Mouse (Mus musculus): Measurements from ENCODE around the gene Gm3327. TPM values are rescaled to one million over a fixed set of nuclear protein-coding genes. Genes with fewer than 3 reads are reported as not detected.
"Not testable (repeated sequence)": the region's sequence is repeated elsewhere in the genome, so short reads cannot be mapped to it uniquely, and the experiment has no call there.

Gm3327 gene
- not detected in 2 replicates for polyA plus RNA-seq (2014; fragmentation: Nextera tagmentation; extraction: Ambion mirVana)

GRCm38 (mm10) chr14:44123551-44123950, at the start of gene Gm3327:
Gene Gm3327 (plus strand): TSS chr14:44123851.
- not testable (repeated sequence) for H3K4me1 ChIP-seq (ENCODE audit: control insufficient read depth, insufficient read depth, low read length); H3K4me3 ChIP-seq (ENCODE audit: low read depth, low read length); H3K4me2 ChIP-seq (ENCODE audit: low read depth, low read length); H3K36me3 ChIP-seq (replicated peaks; ENCODE audit: control insufficient read depth, insufficient read depth, low read depth, low read length); H3K27ac ChIP-seq (replicated peaks; ENCODE audit: low read depth, low read length); ATAC-seq (replicated peaks; ENCODE audit: insufficient number of reproducible peaks, low FRiP score, low TSS enrichment, low read depth); DNase-seq (ENCODE audit: low spot score); H3K9me3 ChIP-seq (replicated peaks; ENCODE audit: control insufficient read depth, low read length); H3K9ac ChIP-seq (replicated peaks; ENCODE audit: low read length); H3K27me3 ChIP-seq (ENCODE audit: control insufficient read depth, insufficient read depth, low read length)
- WGBS = 77% methylated on average over 2 of the region's 4 CpGs

GRCm38 (mm10) chr14:44077785-44078341, 45.8 kb upstream of the Gm3327 start:
- H3K36me3 ChIP-seq (replicated peaks; ENCODE audit: control insufficient read depth, insufficient read depth, low read depth, low read length); DNase-seq (ENCODE audit: low spot score); H3K4me3 ChIP-seq (ENCODE audit: low read depth, low read length); ATAC-seq (replicated peaks; ENCODE audit: insufficient number of reproducible peaks, low FRiP score, low TSS enrichment, low read depth); H3K9me3 ChIP-seq (replicated peaks; ENCODE audit: control insufficient read depth, low read length); H3K9ac ChIP-seq (replicated peaks; ENCODE audit: low read length); H3K27ac ChIP-seq (replicated peaks; ENCODE audit: low read depth, low read length); H3K4me2 ChIP-seq (ENCODE audit: low read depth, low read length); H3K4me1 ChIP-seq (ENCODE audit: control insufficient read depth, insufficient read depth, low read length); H3K27me3 ChIP-seq (ENCODE audit: control insufficient read depth, insufficient read depth, low read length): not testable (repeated sequence)
- WGBS = 66% methylated on average over 5 of the region's 5 CpGs

GRCm38 (mm10) chr14:44086588-44086987, 37.1 kb upstream of the Gm3327 start:
- H3K27me3 ChIP-seq (ENCODE audit: control insufficient read depth, insufficient read depth, low read length); H3K36me3 ChIP-seq (replicated peaks; ENCODE audit: control insufficient read depth, insufficient read depth, low read depth, low read length); ATAC-seq (replicated peaks; ENCODE audit: insufficient number of reproducible peaks, low FRiP score, low TSS enrichment, low read depth); H3K4me2 ChIP-seq (ENCODE audit: low read depth, low read length); H3K9ac ChIP-seq (replicated peaks; ENCODE audit: low read length); H3K4me1 ChIP-seq (ENCODE audit: control insufficient read depth, insufficient read depth, low read length); H3K27ac ChIP-seq (replicated peaks; ENCODE audit: low read depth, low read length); H3K9me3 ChIP-seq (replicated peaks; ENCODE audit: control insufficient read depth, low read length); H3K4me3 ChIP-seq (ENCODE audit: low read depth, low read length); DNase-seq (ENCODE audit: low spot score): not testable (repeated sequence)
- WGBS = 93% methylated on average over 1 of the region's 1 CpGs

- DNase-seq (ENCODE audit: low spot score); ATAC-seq (replicated peaks; ENCODE audit: insufficient number of reproducible peaks, low FRiP score, low TSS enrichment, low read depth); H3K4me2 ChIP-seq (ENCODE audit: low read depth, low read length); H3K9ac ChIP-seq (replicated peaks; ENCODE audit: low read length); H3K9me3 ChIP-seq (replicated peaks; ENCODE audit: control insufficient read depth, low read length); H3K4me1 ChIP-seq (ENCODE audit: control insufficient read depth, insufficient read depth, low read length); H3K27ac ChIP-seq (replicated peaks; ENCODE audit: low read depth, low read length); H3K4me3 ChIP-seq (ENCODE audit: low read depth, low read length); H3K27me3 ChIP-seq (ENCODE audit: control insufficient read depth, insufficient read depth, low read length); H3K36me3 ChIP-seq (replicated peaks; ENCODE audit: control insufficient read depth, insufficient read depth, low read depth, low read length): not testable (repeated sequence)
- 86% methylated on average over 2 of the region's 2 CpGs for WGBS
Observed at GRCm38 (mm10) chr14:44087535-44087934, 36.1 kb upstream of the Gm3327 start.

- H3K4me2 ChIP-seq (ENCODE audit: low read depth, low read length); H3K4me1 ChIP-seq (ENCODE audit: control insufficient read depth, insufficient read depth, low read length); ATAC-seq (replicated peaks; ENCODE audit: insufficient number of reproducible peaks, low FRiP score, low TSS enrichment, low read depth); H3K36me3 ChIP-seq (replicated peaks; ENCODE audit: control insufficient read depth, insufficient read depth, low read depth, low read length); H3K4me3 ChIP-seq (ENCODE audit: low read depth, low read length); DNase-seq (ENCODE audit: low spot score); H3K27me3 ChIP-seq (ENCODE audit: control insufficient read depth, insufficient read depth, low read length); H3K9ac ChIP-seq (replicated peaks; ENCODE audit: low read length); H3K27ac ChIP-seq (replicated peaks; ENCODE audit: low read depth, low read length); H3K9me3 ChIP-seq (replicated peaks; ENCODE audit: control insufficient read depth, low read length): not testable (repeated sequence)
- 63% methylated on average over 1 of the region's 1 CpGs for WGBS
Observed at GRCm38 (mm10) chr14:44091524-44091923, 32.1 kb upstream of the Gm3327 start.

GRCm38 (mm10) chr14:44094445-44094844, 29.2 kb upstream of the Gm3327 start:
- not testable (repeated sequence) for H3K36me3 ChIP-seq (replicated peaks; ENCODE audit: control insufficient read depth, insufficient read depth, low read depth, low read length); ATAC-seq (replicated peaks; ENCODE audit: insufficient number of reproducible peaks, low FRiP score, low TSS enrichment, low read depth); H3K4me2 ChIP-seq (ENCODE audit: low read depth, low read length); H3K27ac ChIP-seq (replicated peaks; ENCODE audit: low read depth, low read length); DNase-seq (ENCODE audit: low spot score); H3K9me3 ChIP-seq (replicated peaks; ENCODE audit: control insufficient read depth, low read length); H3K4me1 ChIP-seq (ENCODE audit: control insufficient read depth, insufficient read depth, low read length); H3K9ac ChIP-seq (replicated peaks; ENCODE audit: low read length); H3K27me3 ChIP-seq (ENCODE audit: control insufficient read depth, insufficient read depth, low read length); H3K4me3 ChIP-seq (ENCODE audit: low read depth, low read length)
- 49% methylated on average over 5 of the region's 5 CpGs for WGBS

GRCm38 (mm10) chr14:44100030-44100429, 23.6 kb upstream of the Gm3327 start:
- not testable (repeated sequence) for H3K4me3 ChIP-seq (ENCODE audit: low read depth, low read length); H3K9me3 ChIP-seq (replicated peaks; ENCODE audit: control insufficient read depth, low read length); DNase-seq (ENCODE audit: low spot score); H3K9ac ChIP-seq (replicated peaks; ENCODE audit: low read length); H3K27ac ChIP-seq (replicated peaks; ENCODE audit: low read depth, low read length); H3K36me3 ChIP-seq (replicated peaks; ENCODE audit: control insufficient read depth, insufficient read depth, low read depth, low read length); H3K4me2 ChIP-seq (ENCODE audit: low read depth, low read length); ATAC-seq (replicated peaks; ENCODE audit: insufficient number of reproducible peaks, low FRiP score, low TSS enrichment, low read depth); H3K27me3 ChIP-seq (ENCODE audit: control insufficient read depth, insufficient read depth, low read length); H3K4me1 ChIP-seq (ENCODE audit: control insufficient read depth, insufficient read depth, low read length)
- no CpG with 5 or more reads among the region's 1 CpGs for WGBS

- not testable (repeated sequence) for H3K9ac ChIP-seq (replicated peaks; ENCODE audit: low read length); H3K27me3 ChIP-seq (ENCODE audit: control insufficient read depth, insufficient read depth, low read length); H3K9me3 ChIP-seq (replicated peaks; ENCODE audit: control insufficient read depth, low read length); H3K27ac ChIP-seq (replicated peaks; ENCODE audit: low read depth, low read length); H3K4me2 ChIP-seq (ENCODE audit: low read depth, low read length); H3K36me3 ChIP-seq (replicated peaks; ENCODE audit: control insufficient read depth, insufficient read depth, low read depth, low read length); H3K4me1 ChIP-seq (ENCODE audit: control insufficient read depth, insufficient read depth, low read length); ATAC-seq (replicated peaks; ENCODE audit: insufficient number of reproducible peaks, low FRiP score, low TSS enrichment, low read depth); H3K4me3 ChIP-seq (ENCODE audit: low read depth, low read length); DNase-seq (ENCODE audit: low spot score)
- WGBS = 81% methylated on average over 2 of the region's 2 CpGs
Observed at GRCm38 (mm10) chr14:44102354-44102753, 21.3 kb upstream of the Gm3327 start, which contains the start of gene Ear2. Gene Ear2 (plus strand): TSS chr14:44102654.

All from embryonic facial prominence, embryonic 11.5 days (tissue).